Mouse (Mus musculus): ENCODE measurements around the gene 4930558C23Rik. TPM values are rescaled to one million over a fixed set of nuclear protein-coding genes. Genes with fewer than 3 reads are reported as not detected.

4930558C23Rik gene
- polyA plus RNA-seq (2014; fragmentation: Illumina TruSeq; extraction: RNeasy Lipid Tissue Mini Kit (QIAGEN cat#74804); ENCODE audit: low read depth, low replicate concordance) = not detected

DNA sequence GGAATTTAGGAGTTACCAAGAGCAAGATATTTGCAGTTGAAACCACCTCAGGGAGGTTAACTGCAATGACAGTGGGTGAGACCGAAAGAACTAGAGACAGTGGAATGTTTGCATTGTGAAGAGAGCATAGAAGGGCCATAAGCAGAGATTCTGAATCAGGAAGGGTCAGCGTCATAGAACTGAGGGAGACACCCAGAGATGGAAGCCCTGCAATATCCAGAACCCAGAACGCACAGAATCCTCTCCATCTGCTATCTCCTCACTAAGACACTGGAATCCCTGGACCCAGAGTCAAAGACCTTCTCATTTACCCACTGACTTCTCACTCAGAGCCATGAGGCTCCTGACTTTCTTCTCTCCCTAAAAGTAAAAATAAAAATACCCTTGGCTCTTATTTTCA, at the start of gene 4930558C23Rik:
Gene 4930558C23Rik, minus strand, starts transcription at position 101 of the 400 bp plus-strand sequence.

DNA sequence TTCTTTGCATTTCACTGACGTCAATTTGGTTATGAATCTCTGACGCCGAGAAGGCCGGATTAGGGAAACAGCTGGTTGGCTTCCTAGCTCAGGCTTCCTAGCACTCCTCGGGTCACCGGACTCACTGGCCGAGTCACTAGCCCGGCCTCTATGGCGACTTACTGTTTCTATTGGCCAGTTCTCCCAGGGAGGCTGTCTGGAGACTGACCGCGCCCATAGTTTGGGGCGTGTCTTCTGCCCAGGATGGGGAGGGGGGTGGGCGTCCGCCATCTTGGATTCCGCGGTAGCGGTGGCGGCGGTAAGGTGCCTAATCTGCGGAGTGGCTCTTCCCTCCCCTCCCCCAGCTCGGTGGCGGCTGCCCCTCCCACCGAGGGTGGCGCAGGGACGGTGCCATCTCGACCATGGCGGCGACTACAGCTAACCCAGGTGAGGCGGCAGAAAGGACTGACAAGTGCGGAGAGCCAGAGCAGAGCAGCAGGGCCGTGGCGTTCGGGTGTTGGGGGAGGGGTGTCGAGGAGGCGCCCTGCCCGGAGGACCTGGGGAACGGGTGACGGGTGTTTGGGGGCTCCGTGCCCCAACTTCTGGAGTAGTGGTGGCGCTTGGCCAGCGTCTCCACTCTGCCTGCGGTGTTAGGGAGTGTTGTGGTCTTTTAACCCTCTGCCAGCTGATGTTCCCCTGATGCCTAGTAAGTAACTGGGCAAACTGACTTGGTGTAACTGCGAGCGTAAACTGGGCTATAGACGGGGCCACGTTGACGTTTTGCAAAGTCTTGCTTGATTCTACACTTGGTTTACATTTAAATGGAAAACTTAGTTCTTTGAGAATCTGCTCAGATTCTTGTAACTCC, 31.7 kb upstream of the 4930558C23Rik start, which contains the start of gene Arnt:
Gene Arnt, plus strand, starts transcription at position 253 of the 847 bp plus-strand sequence.

DNA sequence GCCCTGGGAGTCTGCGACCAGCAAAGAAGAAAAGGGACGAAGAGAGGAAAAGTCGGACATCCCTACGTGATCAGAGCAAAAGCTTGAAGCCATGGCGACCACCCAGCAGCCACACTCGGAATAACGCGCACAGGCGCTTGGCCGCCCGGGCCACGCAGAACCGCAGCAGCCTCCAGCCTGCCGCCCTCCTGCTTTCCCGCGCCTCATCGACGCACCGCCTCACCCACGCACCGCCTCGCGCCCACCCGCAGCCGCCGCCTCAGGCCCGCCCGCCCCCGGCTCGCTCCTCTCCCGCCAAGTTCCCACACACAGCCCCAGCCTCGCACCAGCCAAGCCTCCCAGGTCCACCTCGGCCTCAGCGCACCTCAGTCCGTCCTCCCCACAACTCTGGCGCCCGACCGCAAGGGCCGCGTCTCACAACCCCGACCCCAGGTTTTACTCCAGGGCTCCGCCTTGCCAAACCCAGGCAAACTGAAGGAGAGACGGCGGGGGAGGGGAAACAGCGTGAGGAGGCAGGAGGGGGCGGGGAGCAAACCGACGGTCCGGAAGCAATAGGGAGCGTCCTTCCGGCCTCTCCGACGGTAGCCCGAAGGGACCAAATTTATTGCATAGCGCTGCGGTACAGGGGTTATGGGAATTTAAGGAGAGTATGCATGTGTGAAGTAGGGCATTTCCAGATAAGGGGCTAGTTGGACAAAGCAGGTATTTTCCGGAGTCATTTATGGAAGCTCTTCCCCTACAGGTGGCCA, 45.8 kb downstream of the 4930558C23Rik start, which contains the start of gene Setdb1:
Gene Setdb1, minus strand, starts transcription at position 502 of the 749 bp plus-strand sequence.

Other genes starting within 250 kb of the 4930558C23Rik start
- not detected for gene Sema6c, start 242.4 kb downstream of the 4930558C23Rik start, polyA plus RNA-seq (2014; fragmentation: Illumina TruSeq; extraction: RNeasy Lipid Tissue Mini Kit (QIAGEN cat#74804); ENCODE audit: low read depth, low replicate concordance)
- 53.4 TPM for gene Gabpb2, start 184.9 kb downstream of the 4930558C23Rik start, polyA plus RNA-seq (2014; fragmentation: Illumina TruSeq; extraction: RNeasy Lipid Tissue Mini Kit (QIAGEN cat#74804); ENCODE audit: low read depth, low replicate concordance)
- 18.0 TPM for gene Cdc42se1, start 174.1 kb downstream of the 4930558C23Rik start, polyA plus RNA-seq (2014; fragmentation: Illumina TruSeq; extraction: RNeasy Lipid Tissue Mini Kit (QIAGEN cat#74804); ENCODE audit: low read depth, low replicate concordance)
- gene Mllt11, start 170.7 kb downstream of the 4930558C23Rik start, polyA plus RNA-seq (2014; fragmentation: Illumina TruSeq; extraction: RNeasy Lipid Tissue Mini Kit (QIAGEN cat#74804); ENCODE audit: low read depth, low replicate concordance) = 40.5 TPM
- gene Gm128, start 161.2 kb downstream of the 4930558C23Rik start, polyA plus RNA-seq (2014; fragmentation: Illumina TruSeq; extraction: RNeasy Lipid Tissue Mini Kit (QIAGEN cat#74804); ENCODE audit: low read depth, low replicate concordance) = not detected
- gene Bnipl, start 151.6 kb downstream of the 4930558C23Rik start, polyA plus RNA-seq (2014; fragmentation: Illumina TruSeq; extraction: RNeasy Lipid Tissue Mini Kit (QIAGEN cat#74804); ENCODE audit: low read depth, low replicate concordance) = 1.4 TPM
- gene Mindy1, start 121.5 kb downstream of the 4930558C23Rik start, polyA plus RNA-seq (2014; fragmentation: Illumina TruSeq; extraction: RNeasy Lipid Tissue Mini Kit (QIAGEN cat#74804); ENCODE audit: low read depth, low replicate concordance) = 113 TPM
- 7.0 TPM for gene Prune1, start 120.8 kb downstream of the 4930558C23Rik start, polyA plus RNA-seq (2014; fragmentation: Illumina TruSeq; extraction: RNeasy Lipid Tissue Mini Kit (QIAGEN cat#74804); ENCODE audit: low read depth, low replicate concordance)
- not detected for gene Anxa9, start 95.7 kb downstream of the 4930558C23Rik start, polyA plus RNA-seq (2014; fragmentation: Illumina TruSeq; extraction: RNeasy Lipid Tissue Mini Kit (QIAGEN cat#74804); ENCODE audit: low read depth, low replicate concordance)
- 83.0 TPM for gene Cers2, start 88.0 kb downstream of the 4930558C23Rik start, polyA plus RNA-seq (2014; fragmentation: Illumina TruSeq; extraction: RNeasy Lipid Tissue Mini Kit (QIAGEN cat#74804); ENCODE audit: low read depth, low replicate concordance)
- 20.2 TPM for gene Setdb1, start 45.6 kb downstream of the 4930558C23Rik start, polyA plus RNA-seq (2014; fragmentation: Illumina TruSeq; extraction: RNeasy Lipid Tissue Mini Kit (QIAGEN cat#74804); ENCODE audit: low read depth, low replicate concordance)
- gene Arnt, start 31.5 kb upstream of the 4930558C23Rik start, polyA plus RNA-seq (2014; fragmentation: Illumina TruSeq; extraction: RNeasy Lipid Tissue Mini Kit (QIAGEN cat#74804); ENCODE audit: low read depth, low replicate concordance) = 62.1 TPM
- 4.4 TPM for gene Ctsk, start 96.4 kb upstream of the 4930558C23Rik start, polyA plus RNA-seq (2014; fragmentation: Illumina TruSeq; extraction: RNeasy Lipid Tissue Mini Kit (QIAGEN cat#74804); ENCODE audit: low read depth, low replicate concordance)
- 858 TPM for gene Ctss, start 123.9 kb upstream of the 4930558C23Rik start, polyA plus RNA-seq (2014; fragmentation: Illumina TruSeq; extraction: RNeasy Lipid Tissue Mini Kit (QIAGEN cat#74804); ENCODE audit: low read depth, low replicate concordance)
- gene Hormad1, start 156.8 kb upstream of the 4930558C23Rik start, polyA plus RNA-seq (2014; fragmentation: Illumina TruSeq; extraction: RNeasy Lipid Tissue Mini Kit (QIAGEN cat#74804); ENCODE audit: low read depth, low replicate concordance) = not detected
- gene Golph3l, start 186.1 kb upstream of the 4930558C23Rik start, polyA plus RNA-seq (2014; fragmentation: Illumina TruSeq; extraction: RNeasy Lipid Tissue Mini Kit (QIAGEN cat#74804); ENCODE audit: low read depth, low replicate concordance) = 912 TPM
- gene Ensa, start 222.2 kb upstream of the 4930558C23Rik start, polyA plus RNA-seq (2014; fragmentation: Illumina TruSeq; extraction: RNeasy Lipid Tissue Mini Kit (QIAGEN cat#74804); ENCODE audit: low read depth, low replicate concordance) = 68.6 TPM